Mouse (Mus musculus): ENCODE results near the gene Hibch.
"Not testable (repeated sequence)": the region's sequence is repeated elsewhere in the genome, so short reads cannot be mapped to it uniquely, and the experiment has no call there.

Gene Hibch

GRCm38 (mm10) chr1:52884208-52884607, 39.5 kb downstream of the Hibch start:
- no peak for DNase-seq (ENCODE audit: low read depth, low spot score)

DNA sequence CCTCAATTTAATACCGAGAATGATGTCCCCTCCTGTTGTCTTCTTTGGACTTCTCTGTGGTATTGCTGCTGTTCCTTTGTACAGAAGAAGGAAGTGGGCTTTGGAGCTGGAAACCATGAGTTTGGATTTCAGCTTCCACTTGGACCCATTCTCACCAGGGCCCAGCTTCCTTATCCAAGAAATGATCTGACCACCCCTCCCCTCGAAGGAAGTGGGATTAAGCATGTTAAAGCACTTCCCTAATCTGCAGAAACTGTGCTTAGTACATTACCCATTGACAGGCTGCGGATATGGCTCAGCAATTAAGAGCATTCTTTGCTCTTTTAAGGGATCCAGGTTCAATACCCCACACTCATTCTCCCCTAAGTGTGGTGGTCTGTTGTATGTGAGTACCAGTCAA, 65.1 kb downstream of the Hibch start:
- DNase-seq (ENCODE audit: low read depth, low spot score), result no peak

GRCm38 (mm10) chr1:52916655-52917054, 71.9 kb downstream of the Hibch start:
- DNase-seq (ENCODE audit: low read depth, low spot score), result no peak

DNA sequence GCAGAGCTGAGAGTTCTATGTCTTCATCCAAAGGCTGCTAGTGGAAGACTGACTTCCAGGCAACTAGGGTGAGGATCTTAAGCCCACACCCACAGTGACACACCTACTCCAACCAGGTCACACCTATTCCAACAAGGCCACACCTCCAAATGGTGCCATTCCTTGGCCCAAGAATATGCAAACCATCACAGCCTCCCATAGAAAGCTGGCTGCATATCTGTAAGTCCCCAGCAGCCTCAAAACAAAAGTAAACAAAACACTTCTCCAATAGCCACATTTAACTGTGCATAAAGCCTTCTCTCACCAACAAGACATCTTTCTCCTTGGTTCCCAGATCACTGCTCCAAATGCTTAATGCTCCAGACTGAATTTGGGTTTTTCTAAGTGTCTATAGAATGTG, 74.2 kb downstream of the Hibch start:
- DNase-seq (ENCODE audit: low read depth, low spot score), result not testable (repeated sequence)

DNA sequence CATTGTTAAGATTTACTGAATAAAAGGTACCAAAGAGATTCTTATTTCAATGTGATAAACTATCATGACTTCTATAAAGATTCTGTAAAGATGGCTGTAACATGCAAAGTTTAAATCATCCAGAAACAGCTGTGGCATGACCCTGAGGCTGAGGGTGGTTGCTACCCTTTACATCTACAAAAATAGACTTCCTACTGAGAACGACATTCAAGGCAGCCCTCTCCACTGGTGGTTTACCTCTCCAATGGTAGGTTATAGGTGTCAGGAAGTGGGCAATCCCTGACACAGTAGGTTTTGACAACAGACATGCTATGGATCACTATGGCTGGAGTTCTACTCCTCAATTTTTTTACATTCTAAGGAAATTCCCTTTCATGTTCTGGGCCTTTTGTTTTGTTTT, 79.8 kb downstream of the Hibch start:
- not testable (repeated sequence) for DNase-seq (ENCODE audit: low read depth, low spot score)

- no peak for DNase-seq (ENCODE audit: low read depth, low spot score)
These were observed 89.8 kb downstream of the Hibch start for GRCm38 (mm10) chr1:52934494-52934893.

DNA sequence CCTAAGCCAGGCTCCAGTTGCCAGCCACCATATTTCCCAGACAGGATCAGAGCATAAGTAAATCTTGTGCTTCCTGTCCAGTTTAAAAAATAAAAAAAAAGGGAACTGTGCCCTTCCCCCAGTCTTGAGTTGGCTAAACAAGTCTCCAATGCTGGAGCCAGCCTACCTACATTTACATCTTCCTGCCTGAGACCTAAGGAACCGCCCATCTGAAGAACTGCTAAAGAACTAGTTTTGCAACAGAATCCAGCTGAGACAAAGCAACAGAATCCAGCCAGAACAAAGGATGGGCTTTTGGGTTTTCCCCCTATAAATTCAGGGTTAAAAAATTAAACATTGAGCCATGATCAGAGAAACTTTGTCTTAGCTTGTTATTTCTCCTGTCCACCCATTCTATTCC, 94.3 kb downstream of the Hibch start:
- DNase-seq (ENCODE audit: low read depth, low spot score), result no peak

DNA sequence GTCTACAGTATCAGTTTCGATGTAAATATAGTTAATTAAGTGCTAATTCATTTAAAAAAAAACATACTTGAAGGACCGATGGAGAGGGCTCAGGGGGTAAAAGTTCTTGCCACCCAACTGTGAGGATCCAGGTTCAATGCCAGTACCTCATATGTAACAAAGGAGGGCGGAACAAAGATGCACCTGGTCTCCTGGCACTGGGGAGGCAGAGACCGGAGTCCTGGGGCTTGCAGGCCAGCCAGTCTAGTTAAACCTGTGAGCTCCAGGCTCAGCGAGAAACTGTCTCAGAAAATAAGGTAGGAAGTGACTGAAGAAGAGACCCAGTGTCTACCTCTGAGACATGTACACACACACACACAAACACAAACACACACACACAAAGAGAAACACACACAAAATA, 103.2 kb downstream of the Hibch start:
- DNase-seq (ENCODE audit: low read depth, low spot score), result no peak

- no peak for DNase-seq (ENCODE audit: low read depth, low spot score)
These were observed 106.6 kb downstream of the Hibch start for GRCm38 (mm10) chr1:52951146-52951868.

- peak; percentile 7 for DNase-seq (ENCODE audit: low read depth, low spot score)
These were observed 107.4 kb downstream of the Hibch start for GRCm38 (mm10) chr1:52952143-52952542.

DNA sequence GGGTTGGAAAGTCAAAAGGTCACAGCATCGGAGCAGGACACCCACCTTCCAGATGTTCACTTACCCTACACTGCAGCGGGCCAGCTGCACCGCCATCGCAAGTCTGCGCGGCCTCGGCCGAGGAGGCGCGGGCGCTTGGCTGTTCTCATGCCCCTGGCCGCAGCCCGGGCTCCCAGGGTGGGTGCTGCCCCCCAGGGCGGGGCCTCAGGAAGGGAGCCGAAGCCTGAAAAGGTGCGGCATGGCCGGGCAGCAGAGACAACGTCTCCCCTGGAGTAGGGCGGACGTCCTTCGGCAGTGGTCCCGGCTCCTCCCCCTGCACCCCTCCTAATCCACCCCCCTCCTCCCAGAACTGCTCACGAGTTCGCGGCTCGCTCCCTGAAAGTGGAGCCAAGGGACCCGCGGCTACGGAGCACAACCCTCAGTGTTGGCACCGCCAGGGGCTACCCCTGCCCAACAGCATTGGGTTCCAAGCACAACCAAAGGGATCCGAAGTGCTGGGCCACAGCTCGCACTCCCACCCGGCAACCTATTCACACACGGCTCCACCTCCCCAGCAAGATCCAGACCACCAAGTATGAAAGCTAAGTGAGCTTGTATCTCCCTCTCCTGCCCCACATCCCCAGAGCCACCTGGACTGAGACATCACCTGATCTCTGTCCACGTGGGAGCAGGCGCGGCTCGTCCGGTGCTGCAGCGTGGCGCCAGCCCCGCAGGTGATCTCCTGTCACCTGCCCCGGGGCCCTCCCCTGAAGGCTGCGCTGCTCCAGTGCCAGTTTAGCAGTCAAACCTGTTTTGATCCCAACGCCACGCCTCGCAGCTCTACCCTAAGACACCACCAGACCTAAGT, 108.0 kb downstream of the Hibch start:
- peak; percentile 24 for DNase-seq (ENCODE audit: low read depth, low spot score)

- peak; percentile 67 for DNase-seq (ENCODE audit: low read depth, low spot score)
These were observed 108.8 kb downstream of the Hibch start for GRCm38 (mm10) chr1:52953548-52953947.

DNA sequence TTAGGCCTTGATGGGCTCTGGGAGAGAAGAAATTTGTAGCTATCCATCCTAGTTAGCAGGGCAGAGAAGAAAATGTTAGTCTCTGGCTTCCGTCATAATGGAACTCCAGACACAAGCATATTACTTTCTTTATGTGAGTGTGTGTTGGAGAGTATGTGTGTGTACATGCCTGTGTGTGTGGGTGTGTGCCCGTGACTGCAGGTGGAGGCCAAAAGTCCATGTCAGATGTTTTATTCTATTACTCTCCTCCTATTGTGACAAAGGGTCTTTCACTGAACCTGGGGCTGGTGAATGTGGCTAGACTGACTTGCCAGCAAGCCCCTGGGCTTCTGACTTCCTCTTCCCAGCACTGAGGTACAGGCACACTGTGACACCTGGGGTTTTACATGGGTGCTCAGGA, 109.7 kb downstream of the Hibch start:
- no peak for DNase-seq (ENCODE audit: low read depth, low spot score)

- DNase-seq (ENCODE audit: low read depth, low spot score), result peak; percentile 20
These were observed 110.4 kb downstream of the Hibch start for GRCm38 (mm10) chr1:52955102-52955501.

DNA sequence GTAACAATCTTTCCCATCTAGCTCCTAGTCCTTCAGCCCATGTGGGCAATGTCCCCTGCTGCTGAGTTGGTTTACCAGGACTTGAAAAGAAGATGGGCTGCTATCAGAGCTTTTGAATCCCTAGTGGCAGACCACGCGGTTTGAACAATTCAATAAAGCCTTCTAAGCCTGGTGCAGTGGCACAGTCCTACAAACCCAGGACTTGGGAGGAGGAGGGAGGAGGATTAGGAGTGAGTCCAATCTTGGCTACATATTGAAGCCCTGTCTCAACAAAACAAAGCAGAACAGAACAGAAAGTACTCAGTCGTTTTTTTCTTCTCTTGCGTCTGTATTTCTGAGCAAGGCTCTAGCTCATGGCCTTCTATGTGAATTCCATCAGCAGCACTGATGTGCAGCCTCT, 112.0 kb downstream of the Hibch start:
- no peak for DNase-seq (ENCODE audit: low read depth, low spot score)

DNA sequence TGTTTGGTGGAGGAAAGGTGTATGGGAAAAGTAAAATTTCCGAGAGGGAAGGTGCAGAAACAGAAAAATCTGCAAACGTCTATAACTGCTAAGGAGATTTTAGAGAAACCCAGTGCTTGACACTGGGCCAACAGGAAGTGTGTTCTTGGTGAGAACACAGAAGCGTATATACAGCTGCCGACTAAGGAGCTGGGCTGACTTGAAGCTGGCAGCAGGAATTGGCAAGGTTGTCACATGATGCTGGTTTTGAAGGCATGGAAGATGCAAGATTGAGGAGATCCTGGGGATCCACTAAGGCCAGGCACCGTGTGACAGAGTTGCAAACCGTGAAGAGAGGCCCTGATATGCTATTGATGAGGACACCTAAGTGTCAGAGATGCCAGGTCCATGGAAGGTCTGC, 115.5 kb downstream of the Hibch start:
- DNase-seq (ENCODE audit: low read depth, low spot score), result no peak

DNA sequence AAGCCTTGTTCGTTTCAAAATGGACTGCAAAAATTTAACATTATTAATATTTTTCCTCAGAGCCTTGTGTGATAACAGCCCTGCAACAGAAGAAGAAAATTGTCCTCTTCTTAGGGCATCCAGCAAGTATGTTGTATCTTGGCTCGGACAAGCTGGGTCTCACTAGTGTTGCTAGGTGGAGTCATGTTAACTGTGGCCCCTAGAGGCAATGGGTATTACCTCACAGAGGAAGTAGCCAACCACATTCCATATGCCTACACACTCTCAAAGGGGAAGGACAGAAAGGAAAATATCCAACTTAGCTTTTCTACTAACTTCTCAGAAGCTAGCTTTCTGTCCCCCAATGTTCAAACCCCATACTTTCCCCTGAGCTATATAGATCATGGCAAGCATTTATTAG, 118.4 kb downstream of the Hibch start:
- no peak for DNase-seq (ENCODE audit: low read depth, low spot score)

DNA sequence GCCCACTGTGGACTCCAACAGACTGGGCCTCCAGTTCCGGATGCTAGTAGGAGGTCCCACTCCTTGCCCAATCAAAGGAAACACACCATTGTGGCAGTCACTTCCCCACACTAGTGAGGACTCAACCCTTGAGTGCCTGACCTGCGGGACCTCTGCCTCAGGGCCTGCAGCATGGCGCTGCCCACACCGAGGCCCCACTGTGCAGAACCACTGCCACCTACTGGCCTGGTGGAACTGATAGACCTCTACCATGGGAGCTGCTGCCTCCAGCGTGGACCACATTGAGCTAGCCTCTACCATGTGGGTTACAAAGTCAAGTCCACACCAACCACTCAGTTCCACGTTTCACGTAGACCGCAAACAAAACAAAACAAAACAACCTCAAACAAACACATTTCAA, 119.9 kb downstream of the Hibch start:
- DNase-seq (ENCODE audit: low read depth, low spot score), result no peak

All from mesoderm, embryonic 11.5 days (tissue).